Mouse (Mus musculus) thymus, adult 2 months (tissue): ENCODE measurements around the gene Ngdn. TPM values are rescaled to one million over a fixed set of nuclear protein-coding genes. Genes with fewer than 3 reads are reported as not detected.
"Not testable (repeated sequence)": the region's sequence is repeated elsewhere in the genome, so short reads cannot be mapped to it uniquely, and the experiment has no call there.

Experiments used
- DNase-seq: peaks from one replicate; pipeline ENCODE4 v3.0.0; 2021
- H3K27ac ChIP-seq: fragments of 200-500 bp; 2 replicates; pipeline ENCODE4 v1.5.1; 2012; ENCODE audit warnings: low read length, control low read depth; ENCODE audit not compliant: control insufficient read depth, insufficient read depth
- H3K27me3 ChIP-seq: fragments of 200-500 bp; 2 replicates; pipeline ENCODE4 v1.6.1; 2012; ENCODE audit warnings: mild to moderate bottlenecking, low read length, moderate library complexity, mixed read lengths; ENCODE audit not compliant: control insufficient read depth, insufficient read depth
- H3K36me3 ChIP-seq: fragments of 200-500 bp; 2 replicates; pipeline ENCODE4 v1.6.1; 2012; ENCODE audit warnings: mild to moderate bottlenecking, low read length, moderate library complexity; ENCODE audit not compliant: control insufficient read depth, insufficient read depth
- H3K4me1 ChIP-seq: fragments of 200-500 bp; replicated peaks from 2 replicates; pipeline ENCODE4 v1.6.1; 2012; ENCODE audit warnings: low read length; ENCODE audit not compliant: control insufficient read depth, insufficient read depth
- H3K4me3 ChIP-seq: fragments of 200-500 bp; 2 replicates; pipeline ENCODE4 v1.5.1; 2012; ENCODE audit warnings: mild to moderate bottlenecking, low read length, control low read depth, moderate library complexity; ENCODE audit not compliant: control insufficient read depth, insufficient read depth
- CTCF ChIP-seq: fragments of 200-500 bp; IDR thresholded peaks from 2 replicates; pipeline ENCODE4 v1.5.1; 2012; ENCODE audit warnings: mild to moderate bottlenecking, control low read depth, low read length, moderate library complexity, borderline replicate concordance; ENCODE audit not compliant: control insufficient read depth, poor library complexity, insufficient read depth; ENCODE audit errors: extremely low read depth
- POLR2A ChIP-seq: fragments of 200-500 bp; IDR thresholded peaks from 2 replicates; pipeline ENCODE4 v1.6.1; 2012; ENCODE audit warnings: mild to moderate bottlenecking, low read length, control low read depth, moderate library complexity; ENCODE audit not compliant: control insufficient read depth, poor library complexity, insufficient read depth; ENCODE audit errors: extremely low read depth
- WGBS: fragments of 180-500 bp; shearing (Covaris S2); methylation state at CpG from one replicate; pipeline ENCODE4 v1.1.7; 2018; 5-methylcytosine and 5-hydroxymethylcytosine counted together
- polyA plus RNA-seq: library from polyadenylated mRNA; depleted of rRNA; stranded (reverse); fragments of >200 nt; gene quantifications from 2 replicates; pipeline ENCODE4 v1.2.3, GENCODE M21; 2012

The Ngdn gene
- polyA plus RNA-seq, 1 experiment: 31.0 TPM

DNA sequence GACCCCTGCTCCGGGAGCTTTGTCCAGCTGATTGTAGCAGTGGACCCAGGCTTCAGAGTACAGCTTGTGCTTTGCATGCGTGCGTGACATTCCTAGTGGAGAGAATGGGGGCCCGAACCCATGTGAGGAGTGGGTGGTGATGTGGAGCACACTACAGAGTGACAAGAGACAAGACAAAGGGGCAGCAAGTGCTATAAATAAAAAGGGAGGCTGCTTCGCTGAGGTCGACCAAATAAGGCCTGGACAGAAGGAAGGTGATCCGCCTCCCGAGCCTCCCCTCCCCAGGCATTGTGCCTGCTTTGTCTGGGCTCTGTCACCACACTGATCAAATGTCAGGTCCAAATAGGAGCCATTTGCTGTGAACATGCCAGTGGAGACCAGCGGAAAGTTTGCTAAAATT is 18.5 kb upstream of the Ngdn start:
- no peak for DNase-seq
- Histone ChIP-seq H3K4me3 (no peak overlapping the region), H3K27me3 (no peaks in the 10 kb centered on the region), H3K4me1 (no peaks in the 10 kb centered on the region), H3K36me3 (no peaks in the 10 kb centered on the region), H3K27ac (no peak overlapping the region)
- 89% methylated on average over 9 of the region's 9 CpGs for WGBS
- no peak for TF ChIP-seq CTCF
- TF ChIP-seq POLR2A: no peak

- H3K4me1 ChIP-seq: no peaks in the 10 kb centered on the region
- H3K36me3 ChIP-seq: no peaks in the 10 kb centered on the region
- DNase-seq: no peak
- H3K27ac ChIP-seq: no peak overlapping the region
- no peaks in the 10 kb centered on the region for H3K27me3 ChIP-seq
- 76% methylated on average over 4 of the region's 4 CpGs for WGBS
- no peak for TF ChIP-seq CTCF
- TF ChIP-seq POLR2A: no peak
- no peak overlapping the region for H3K4me3 ChIP-seq
Observed at GRCm38 (mm10) chr14:54997297-54997696, 18.0 kb upstream of the Ngdn start.

DNA sequence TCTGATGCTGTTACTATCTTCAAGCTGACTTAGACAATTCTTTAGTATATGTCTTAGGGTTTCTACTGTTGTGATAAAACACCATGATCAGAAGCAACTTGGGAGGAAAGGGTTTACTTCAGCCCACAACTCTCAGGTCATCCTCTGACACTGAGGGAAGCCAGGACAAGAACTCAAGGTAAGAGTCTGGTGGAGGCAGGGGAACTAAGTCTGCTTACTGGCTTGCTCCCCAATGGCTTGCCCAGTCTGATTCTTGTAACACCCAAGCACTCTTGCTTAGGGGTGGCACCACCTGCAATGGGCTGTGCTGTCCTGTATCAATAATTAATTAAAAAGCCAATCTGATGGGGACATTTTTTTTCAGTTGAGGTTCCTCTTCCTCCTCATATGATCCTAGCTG is 16.6 kb upstream of the Ngdn start:
- H3K27me3 ChIP-seq: no peaks in the 10 kb centered on the region
- H3K36me3 ChIP-seq: no peaks in the 10 kb centered on the region
- H3K27ac ChIP-seq: no peak overlapping the region

GRCm38 (mm10) chr14:54999868-55000267 is 15.4 kb upstream of the Ngdn start:
- not testable (repeated sequence) for DNase-seq, H3K27me3 ChIP-seq, H3K4me1 ChIP-seq, H3K4me3 ChIP-seq, H3K27ac ChIP-seq, H3K36me3 ChIP-seq
- 89% methylated on average over 5 of the region's 5 CpGs for WGBS

More for the DNA sequence above, 16.6 kb upstream of the Ngdn start:
- no peak for DNase-seq
- no peak for TF ChIP-seq POLR2A
- TF ChIP-seq CTCF: no peak
- no peaks in the 10 kb centered on the region; the same call in 1 of the 2 replicates for H3K4me1 ChIP-seq
- H3K4me3 ChIP-seq: no peak overlapping the region

- Histone ChIP-seq H3K27ac (no peak overlapping the region), H3K4me1 (no peaks in the 10 kb centered on the region; the same call in 1 of the 2 replicates), H3K36me3 (no peaks in the 10 kb centered on the region), H3K4me3 (no peak overlapping the region), H3K27me3 (no peaks in the 10 kb centered on the region)
- no peak for DNase-seq
- 91% methylated on average over 6 of the region's 6 CpGs for WGBS
- TF ChIP-seq POLR2A (no peak), CTCF (no peak)
Observed at GRCm38 (mm10) chr14:55000814-55001213, 14.4 kb upstream of the Ngdn start.

GRCm38 (mm10) chr14:55001446-55001845 is 13.8 kb upstream of the Ngdn start:
- 97% methylated on average over 2 of the region's 2 CpGs for WGBS
- H3K4me1 ChIP-seq: no peaks in the 10 kb centered on the region; the same call in 1 of the 2 replicates
- H3K27me3 ChIP-seq: no peaks in the 10 kb centered on the region
- TF ChIP-seq CTCF: no peak
- no peak overlapping the region for H3K27ac ChIP-seq
- no peak for DNase-seq
- H3K36me3 ChIP-seq: no peaks in the 10 kb centered on the region
- no peak overlapping the region for H3K4me3 ChIP-seq

GRCm38 (mm10) chr14:55001938-55002686 is 13.1 kb upstream of the Ngdn start:
- Histone ChIP-seq H3K36me3 (no peaks in the 10 kb centered on the region), H3K4me1 (no peaks in the 10 kb centered on the region; the same call in 1 of the 2 replicates), H3K27ac (no peak overlapping the region), H3K27me3 (no peaks in the 10 kb centered on the region), H3K4me3 (no peak overlapping the region)
- TF ChIP-seq POLR2A (no peak), CTCF (no peak)
- 46% methylated on average over 12 of the region's 12 CpGs for WGBS
- DNase-seq: no peak
